Mouse (Mus musculus) G1E (cell line): ENCODE data around the gene Kif1bp. TPM values are rescaled to one million over a fixed set of nuclear protein-coding genes. Genes with fewer than 3 reads are reported as not detected.

Experiments
- ATAC-seq: 2 replicates; pipeline ENCODE4 v1.8.0; 2016; ENCODE audit warnings: mild to moderate bottlenecking; ENCODE audit not compliant: insufficient number of reproducible peaks, poor library complexity, low FRiP score, severe bottlenecking; ENCODE audit errors: extremely low read depth
- DNase-seq: peaks from one replicate; pipeline ENCODE4 v3.0.0; 2012; ENCODE audit warnings: low spot score
- H3K27me3 ChIP-seq: 2 replicates; pipeline ENCODE4 v1.6.1; 2012; ENCODE audit warnings: mild to moderate bottlenecking, low read length, inconsistent platforms; ENCODE audit not compliant: insufficient read depth
- H3K36me3 ChIP-seq: replicated peaks from 2 replicates; pipeline ENCODE3; 2012; ENCODE audit warnings: mild to moderate bottlenecking, inconsistent platforms
- H3K4me1 ChIP-seq: 2 replicates; pipeline ENCODE4 v1.6.1; 2012; ENCODE audit warnings: low read depth, low read length, inconsistent platforms, mixed read lengths; ENCODE audit not compliant: insufficient read depth
- H3K4me3 ChIP-seq: 2 replicates; pipeline ENCODE4 v1.5.1; 2012; ENCODE audit warnings: low read depth, mild to moderate bottlenecking, inconsistent platforms, low read length, moderate library complexity, mixed read lengths
- H3K9me3 ChIP-seq: replicated peaks from 2 replicates; pipeline ENCODE4 v1.6.1; 2012; ENCODE audit warnings: inconsistent platforms
- CTCF ChIP-seq: IDR thresholded peaks from 2 replicates; pipeline ENCODE4 v1.5.1; 2012; ENCODE audit warnings: low read depth, low read length, inconsistent platforms, mixed read lengths
- GATA1 ChIP-seq: IDR thresholded peaks from 2 replicates; pipeline ENCODE4 v1.6.1; 2012; ENCODE audit warnings: borderline replicate concordance, low read length, inconsistent platforms, mixed read lengths
- GATA2 ChIP-seq: IDR thresholded peaks from 2 replicates; pipeline ENCODE4 v1.6.1; 2012; ENCODE audit warnings: low read depth, low read length, inconsistent platforms, borderline replicate concordance
- POLR2AphosphoS5 ChIP-seq: IDR thresholded peaks from 2 replicates; pipeline ENCODE4 v1.6.1; 2012; ENCODE audit warnings: low read depth, low read length, inconsistent platforms; ENCODE audit not compliant: insufficient replicate concordance
- TAL1 ChIP-seq: conservative IDR thresholded peaks from 2 replicates; pipeline ENCODE4 v1.6.1; 2012; ENCODE audit warnings: low read depth, low read length, inconsistent platforms, mixed read lengths
- polyA plus RNA-seq: library from polyadenylated mRNA; stranded (reverse); fragments of >175 nt; gene quantifications from 2 replicates; pipeline ENCODE4 v1.2.3, GENCODE M21; 2012
- total RNA-seq, 2 experiments: library from RNA; stranded (forward) in 1 of 2; stranded (reverse) in 1 of 2; fragments of 200-1000 nt in 1 of 2; fragments of >200 nt in 1 of 2; fragmentation: Nextera tagmentation in 1 of 2; gene quantifications; 2 replicates each; pipeline ENCODE4 v1.2.3; 2014 to 2017

The Kif1bp gene
- total and polyA plus RNA-seq, 3 experiments: 14.9 to 60.9 (median 51.5) TPM

- Histone ChIP-seq H3K4me1 (peaks cover 29% of the 10 kb centered on the region), H3K36me3 (no peaks in the 10 kb centered on the region), H3K4me3 (no peak overlapping the region), H3K27me3 (0 out of 2 replicates have a peak, but pooled peaks cover 2% of the 10 kb centered on the region), H3K9me3 (no peaks in the 10 kb centered on the region)
- TF ChIP-seq CTCF (no peak), POLR2AphosphoS5 (no peak), GATA1 (no peak), GATA2 (no peak), TAL1 (no peak)
- no peak for DNase-seq
- ATAC-seq: no peak
Observed at GRCm38 (mm10) chr10:62522346-62522950, 55.8 kb downstream of the Kif1bp start.

- DNase-seq (no peak), ATAC-seq (peak; percentile 58; the same call in 1 of the 2 replicates)
- Histone ChIP-seq H3K4me3 (no peak overlapping the region), H3K36me3 (no peaks in the 10 kb centered on the region), H3K4me1 (peaks cover 32% of the 10 kb centered on the region), H3K9me3 (no peaks in the 10 kb centered on the region), H3K27me3 (0 out of 2 replicates have a peak, but pooled peaks cover under 1% of the 10 kb centered on the region)
- TF ChIP-seq POLR2AphosphoS5 (no peak), GATA1 (no peak), CTCF (no peak), TAL1 (no peak), GATA2 (no peak)
Observed at GRCm38 (mm10) chr10:62521763-62522162, 56.5 kb downstream of the Kif1bp start.

GRCm38 (mm10) chr10:62520911-62521310, 57.3 kb downstream of the Kif1bp start:
- DNase-seq: no peak
- TF ChIP-seq CTCF (no peak), GATA1 (no peak), POLR2AphosphoS5 (no peak)
- H3K4me3 ChIP-seq: no peak overlapping the region
- peak; percentile 82 for ATAC-seq
- peaks cover 32% of the 10 kb centered on the region for H3K4me1 ChIP-seq
- no peaks in the 10 kb centered on the region for H3K27me3 ChIP-seq
- H3K9me3 ChIP-seq: no peaks in the 10 kb centered on the region
- no peaks in the 10 kb centered on the region for H3K36me3 ChIP-seq

GRCm38 (mm10) chr10:62517511-62517910, 60.7 kb downstream of the Kif1bp start:
- ATAC-seq: no peak
- Histone ChIP-seq H3K36me3 (no peaks in the 10 kb centered on the region), H3K27me3 (no peaks in the 10 kb centered on the region), H3K9me3 (no peaks in the 10 kb centered on the region), H3K4me1 (peaks cover 26% of the 10 kb centered on the region), H3K4me3 (no peak overlapping the region)
- TF ChIP-seq GATA2 (no peak), GATA1 (no peak), CTCF (no peak), POLR2AphosphoS5 (no peak), TAL1 (no peak)
- no peak for DNase-seq

- H3K4me3 ChIP-seq: no peak overlapping the region
- DNase-seq (no peak), ATAC-seq (no peak)
- peaks cover 33% of the 10 kb centered on the region for H3K4me1 ChIP-seq
- no peaks in the 10 kb centered on the region for H3K36me3 ChIP-seq
- TF ChIP-seq CTCF: no peak
- H3K27me3 ChIP-seq: no peaks in the 10 kb centered on the region
- no peaks in the 10 kb centered on the region for H3K9me3 ChIP-seq
Observed at GRCm38 (mm10) chr10:62512855-62513254, 65.4 kb downstream of the Kif1bp start.

- peaks cover 30% of the 10 kb centered on the region for H3K4me1 ChIP-seq
- no peaks in the 10 kb centered on the region for H3K36me3 ChIP-seq
- no peak overlapping the region for H3K4me3 ChIP-seq
- no peaks in the 10 kb centered on the region for H3K27me3 ChIP-seq
- peak; percentile 28 for ATAC-seq
- TF ChIP-seq TAL1: no peak
- no peak for TF ChIP-seq GATA2
- no peak for TF ChIP-seq GATA1
- no peak for TF ChIP-seq CTCF
- no peak for TF ChIP-seq POLR2AphosphoS5
- DNase-seq: no peak
- no peaks in the 10 kb centered on the region for H3K9me3 ChIP-seq
Observed at GRCm38 (mm10) chr10:62511528-62511927, 66.7 kb downstream of the Kif1bp start.

GRCm38 (mm10) chr10:62509032-62509656, 69.1 kb downstream of the Kif1bp start:
- Histone ChIP-seq H3K36me3 (no peaks in the 10 kb centered on the region), H3K4me3 (no peak overlapping the region), H3K27me3 (no peaks in the 10 kb centered on the region), H3K4me1 (peaks cover 50% of the 10 kb centered on the region), H3K9me3 (no peaks in the 10 kb centered on the region)
- no peak for TF ChIP-seq TAL1
- ATAC-seq (no peak), DNase-seq (no peak)
